8 mouse cellular contexts compared by ENCODE assay signal in genomic region chr12:110695676-110696171, GRCm38 (mm10). TPM values are rescaled to one million over a fixed set of nuclear protein-coding genes. Genes with fewer than 3 reads are reported as not detected.
DNase-seq lines count a peak whose midpoint lies in the region; ATAC-seq and TF ChIP-seq lines count a peak whose summit lies in the region.

No protein-coding gene starts in this region.

- TF ChIP-seq CTCF in E14TG2a.4 (conservative IDR thresholded peaks at IDR 0.05; ENCODE audit: low read length): no peak
- no peak for TF ChIP-seq CTCF in midbrain, postnatal 0 days (IDR thresholded peaks at IDR 0.05)

- no peaks in the 10 kb centered on the region for H3K27me3 ChIP-seq in E14TG2a.4 (ENCODE audit: insufficient read depth, low read length)
- H3K27me3 ChIP-seq in embryonic facial prominence, embryonic 12.5 days: no peaks in the 10 kb centered on the region
- no peaks in the 10 kb centered on the region for H3K27me3 ChIP-seq in heart, embryonic 11.5 days (ENCODE audit: control insufficient read depth, insufficient read depth, low read length)
- H3K27me3 ChIP-seq in liver, embryonic 11.5 days (replicated peaks; ENCODE audit: control insufficient read depth, insufficient read depth, low read length): no peaks in the 10 kb centered on the region
- no peaks in the 10 kb centered on the region for H3K27me3 ChIP-seq in midbrain, postnatal 0 days (ENCODE audit: insufficient read depth, low read length)

- peak overlapping the region; percentile 99 for H3K4me3 ChIP-seq in E14TG2a.4 (replicated peaks; ENCODE audit: low read length)
- H3K4me3 ChIP-seq in embryonic facial prominence, embryonic 12.5 days: peak overlapping the region; percentile 98
- peak overlapping the region; percentile 83 for H3K4me3 ChIP-seq in heart, embryonic 11.5 days (ENCODE audit: low read depth, low read length)
- peak overlapping the region; percentile 99 for H3K4me3 ChIP-seq in liver, embryonic 11.5 days (ENCODE audit: low read depth, low read length)
- H3K4me3 ChIP-seq in midbrain, postnatal 0 days (ENCODE audit: low read depth, low read length): peak overlapping the region; percentile 99

- H3K27ac ChIP-seq in embryonic facial prominence, embryonic 12.5 days: peak overlapping the region; percentile 94
- H3K27ac ChIP-seq in heart, embryonic 11.5 days (ENCODE audit: low read depth, low read length): peak overlapping the region; percentile 90
- H3K27ac ChIP-seq in liver, embryonic 11.5 days (ENCODE audit: low read depth, low read length): peak overlapping the region; percentile 99
- H3K27ac ChIP-seq in midbrain, postnatal 0 days (ENCODE audit: low read depth, low read length): peak overlapping the region; percentile 99

- peak overlapping the region; percentile 99 for H3K9ac ChIP-seq in embryonic facial prominence, embryonic 12.5 days
- peak overlapping the region; percentile 94 for H3K9ac ChIP-seq in heart, embryonic 11.5 days (ENCODE audit: low read depth, low read length)
- H3K9ac ChIP-seq in liver, embryonic 11.5 days (ENCODE audit: low read depth, low read length): peak overlapping the region; percentile 100
- H3K9ac ChIP-seq in midbrain, postnatal 0 days (replicated peaks; ENCODE audit: low read length, poor library complexity, severe bottlenecking): peak overlapping the region; percentile 100

- H3K36me3 ChIP-seq in E14TG2a.4 (ENCODE audit: insufficient read depth, low read length): peaks cover 45% of the 10 kb centered on the region
- H3K36me3 ChIP-seq in embryonic facial prominence, embryonic 12.5 days: peaks cover 27% of the 10 kb centered on the region
- peaks cover 15% of the 10 kb centered on the region for H3K36me3 ChIP-seq in heart, embryonic 11.5 days (ENCODE audit: control insufficient read depth, insufficient read depth, low read length)
- H3K36me3 ChIP-seq in liver, embryonic 11.5 days (ENCODE audit: control insufficient read depth, insufficient read depth, low read length): peaks cover 24% of the 10 kb centered on the region
- H3K36me3 ChIP-seq in midbrain, postnatal 0 days (ENCODE audit: insufficient read depth, low read length): peaks cover 10% of the 10 kb centered on the region; the same call in 1 of the 2 replicates

- DNase-seq in adrenal gland, postnatal 14 days: peak; percentile 76
- DNase-seq in kidney, postnatal 10 days: peak; percentile 72
- DNase-seq in liver, embryonic 11.5 days (ENCODE audit: low spot score): peak; percentile 70
- DNase-seq in midbrain, postnatal 0 days (ENCODE audit: low spot score): peak; percentile 75
- DNase-seq in thymus, postnatal 4 days: peak; percentile 71

- peak overlapping the region; percentile 62 for H3K4me2 ChIP-seq in embryonic facial prominence, embryonic 12.5 days (replicated peaks)
- peak overlapping the region; percentile 71 for H3K4me2 ChIP-seq in heart, embryonic 11.5 days
- H3K4me2 ChIP-seq in liver, embryonic 11.5 days: peak overlapping the region; percentile 91
- H3K4me2 ChIP-seq in midbrain, postnatal 0 days (ENCODE audit: low read depth, low read length, poor library complexity, severe bottlenecking): peak overlapping the region; percentile 48

- ATAC-seq in embryonic facial prominence, embryonic 12.5 days (ENCODE audit: insufficient number of reproducible peaks, insufficient read depth, low FRiP score, low TSS enrichment): peak; percentile 29
- ATAC-seq in heart, embryonic 11.5 days (replicated peaks; ENCODE audit: insufficient number of reproducible peaks, low FRiP score, low TSS enrichment): peak; percentile 53
- peak; percentile 40 for ATAC-seq in liver, embryonic 11.5 days (replicated peaks; ENCODE audit: low FRiP score)
- peak; percentile 79 for ATAC-seq in midbrain, postnatal 0 days (ENCODE audit: low FRiP score)

- WGBS in embryonic facial prominence, embryonic 12.5 days: 1% methylated on average over 43 of the region's 55 CpGs
- under 1% methylated on average over 54 of the region's 55 CpGs for WGBS in heart, embryonic 11.5 days (ENCODE audit: insufficient replicate concordance)
- under 1% methylated on average over 53 of the region's 55 CpGs for WGBS in liver, embryonic 11.5 days
- WGBS in midbrain, postnatal 0 days: under 1% methylated on average over 55 of the region's 55 CpGs

- H3K4me1 ChIP-seq in E14TG2a.4 (replicated peaks; ENCODE audit: low read depth, low read length): peaks cover 48% of the 10 kb centered on the region
- peaks cover 12% of the 10 kb centered on the region for H3K4me1 ChIP-seq in embryonic facial prominence, embryonic 12.5 days
- peaks cover 18% of the 10 kb centered on the region for H3K4me1 ChIP-seq in heart, embryonic 11.5 days (ENCODE audit: control insufficient read depth, insufficient read depth, low read length)
- H3K4me1 ChIP-seq in liver, embryonic 11.5 days (replicated peaks; ENCODE audit: control insufficient read depth, insufficient read depth, low read length): peaks cover 45% of the 10 kb centered on the region
- no peaks in the 10 kb centered on the region; the same call in 1 of the 2 replicates for H3K4me1 ChIP-seq in midbrain, postnatal 0 days (ENCODE audit: insufficient read depth, low read length)

- no peaks in the 10 kb centered on the region for H3K9me3 ChIP-seq in E14TG2a.4 (ENCODE audit: low read length)
- H3K9me3 ChIP-seq in embryonic facial prominence, embryonic 12.5 days: no peaks in the 10 kb centered on the region
- no peaks in the 10 kb centered on the region for H3K9me3 ChIP-seq in heart, embryonic 11.5 days (replicated peaks; ENCODE audit: control insufficient read depth, low read length)
- no peaks in the 10 kb centered on the region for H3K9me3 ChIP-seq in liver, embryonic 11.5 days (ENCODE audit: control insufficient read depth, low read length)
- H3K9me3 ChIP-seq in midbrain, postnatal 0 days (ENCODE audit: low read length): no peaks in the 10 kb centered on the region

RNA-seq across cellular contexts. Expression of gene Hsp90aa1, which starts 6.8 kb away (rescaled TPM):
- 325 and 436 TPM in 2 replicates for total RNA-seq in adrenal gland, postnatal 14 days (2021)
- 841 and 859 TPM in 2 replicates for polyA plus RNA-seq in embryonic facial prominence, embryonic 12.5 days (2016; fragmentation: Nextera tagmentation; extraction: Ambion mirVana)
- polyA plus RNA-seq in heart, embryonic 11.5 days (2014; fragmentation: Nextera tagmentation; extraction: Ambion mirVana): 729 and 869 TPM in 2 replicates
- 1,759 and 1,828 TPM in 2 replicates for polyA plus RNA-seq in liver, embryonic 11.5 days (2014; fragmentation: Nextera tagmentation; extraction: Ambion mirVana)
- 567 and 693 TPM in 2 replicates for total RNA-seq in midbrain, postnatal 0 days (2014; rRNA removed)
- 1,476 and 1,620 TPM in 2 replicates for polyA plus RNA-seq in midbrain, postnatal 0 days (2015; fragmentation: Nextera tagmentation; extraction: Ambion mirVana)

RNA-seq across cellular contexts. Expression of gene 1700001K19Rik, which starts 13.3 kb away (rescaled TPM):
- total RNA-seq in adrenal gland, postnatal 14 days (2021): not detected in 2 replicates
- 0.24 TPM in 1 of 2 replicates, not detected in the other for polyA plus RNA-seq in embryonic facial prominence, embryonic 12.5 days (2016; fragmentation: Nextera tagmentation; extraction: Ambion mirVana)
- polyA plus RNA-seq in heart, embryonic 11.5 days (2014; fragmentation: Nextera tagmentation; extraction: Ambion mirVana): 0.23 TPM in 1 of 2 replicates, not detected in the other
- polyA plus RNA-seq in liver, embryonic 11.5 days (2014; fragmentation: Nextera tagmentation; extraction: Ambion mirVana): not detected in 2 replicates
- total RNA-seq in midbrain, postnatal 0 days (2014; rRNA removed): not detected in 2 replicates
- 0.17 TPM in 1 of 2 replicates, not detected in the other for polyA plus RNA-seq in midbrain, postnatal 0 days (2015; fragmentation: Nextera tagmentation; extraction: Ambion mirVana)

RNA-seq across cellular contexts. Expression of gene Wdr20, which starts 42.0 kb away (rescaled TPM):
- 35.2 and 41.6 TPM in 2 replicates for total RNA-seq in adrenal gland, postnatal 14 days (2021)
- polyA plus RNA-seq in embryonic facial prominence, embryonic 12.5 days (2016; fragmentation: Nextera tagmentation; extraction: Ambion mirVana): 30.1 and 31.7 TPM in 2 replicates
- 15.2 and 17.1 TPM in 2 replicates for polyA plus RNA-seq in heart, embryonic 11.5 days (2014; fragmentation: Nextera tagmentation; extraction: Ambion mirVana)
- 17.7 and 18.2 TPM in 2 replicates for polyA plus RNA-seq in liver, embryonic 11.5 days (2014; fragmentation: Nextera tagmentation; extraction: Ambion mirVana)
- 33.8 and 38.7 TPM in 2 replicates for total RNA-seq in midbrain, postnatal 0 days (2014; rRNA removed)
- polyA plus RNA-seq in midbrain, postnatal 0 days (2015; fragmentation: Nextera tagmentation; extraction: Ambion mirVana): 16.0 and 16.2 TPM in 2 replicates

Comparison
In these comparisons a context has a peak if more than half of its experiments do, and no peak if none do; other contexts are left out.
1. Peak in every context shown above with its lines: DNase-seq, ATAC-seq, H3K4me3 ChIP-seq and H3K27ac ChIP-seq.
2. ATAC-seq: peak in every context shown above with its lines; median percentile 79 in midbrain, postnatal 0 days; 53 in heart, embryonic 11.5 days; 40 in liver, embryonic 11.5 days; 29 in embryonic facial prominence, embryonic 12.5 days.